Mouse (Mus musculus) brain, adult 2 months (tissue): ENCODE measurements around the gene Olfr1469.
"Not testable (repeated sequence)": the region's sequence is repeated elsewhere in the genome, so short reads cannot be mapped to it uniquely, and the experiment has no call there.

Experiments used
- DNase-seq: peaks from one replicate; pipeline ENCODE4 v3.0.0; 2011; ENCODE audit warnings: low read depth, low spot score

Olfr1469 gene

GRCm38 (mm10) chr19:13407549-13407948 lies at the start of gene Olfr1469:
Olfr1469 (plus strand) TSS chr19:13407849.
- DNase-seq, result no peak

GRCm38 (mm10) chr19:13361936-13362335 lies 45.7 kb upstream of the Olfr1469 start, which contains the start of gene Olfr1467:
Olfr1467 (plus strand) TSS chr19:13362236.
- no peak for DNase-seq

GRCm38 (mm10) chr19:13443109-13443508 lies 35.5 kb downstream of the Olfr1469 start, which contains the start of gene Olfr1471:
Olfr1471 (plus strand) TSS chr19:13443409.
- not testable (repeated sequence) for DNase-seq

- no peak for DNase-seq
Measured at GRCm38 (mm10) chr19:13455986-13456385, 48.3 kb downstream of the Olfr1469 start, which contains the start of gene Olfr1472. Olfr1472 (minus strand) TSS chr19:13456086.
